Mouse (Mus musculus) stomach, postnatal 0 days (tissue): ENCODE results near the gene Sms. TPM values are rescaled to one million over a fixed set of nuclear protein-coding genes. Genes with fewer than 3 reads are reported as not detected.
A peak's percentile ranks its signal among the peaks of the same experiment; 100 is the strongest.

Experiments
- ATAC-seq: fragments of 200-750 bp; cut with Nextera tagmentation; 2 replicates; pipeline ENCODE4 v1.8.0; 2017; ENCODE audit not compliant: low FRiP score, low TSS enrichment
- DNase-seq: peaks from one replicate; pipeline ENCODE4 v3.0.0-alpha.2; 2016; ENCODE audit warnings: low spot score
- H3K27ac ChIP-seq: fragments of 300-500 bp; sonication (generic); replicated peaks from 2 replicates; pipeline ENCODE4 v1.5.1; 2014; ENCODE audit warnings: mild to moderate bottlenecking, control low read depth
- H3K27me3 ChIP-seq: fragments of 300-500 bp; sonication (generic); 2 replicates; pipeline ENCODE4 v1.6.1; 2014; ENCODE audit warnings: low read length; ENCODE audit not compliant: control insufficient read depth, insufficient read depth
- H3K36me3 ChIP-seq: fragments of 300-500 bp; sonication (generic); 2 replicates; pipeline ENCODE4 v1.6.1; 2014; ENCODE audit warnings: low read length, mixed read lengths; ENCODE audit not compliant: control insufficient read depth, insufficient read depth
- H3K4me1 ChIP-seq: fragments of 300-500 bp; sonication (generic); replicated peaks from 2 replicates; pipeline ENCODE4 v1.6.1; 2014; ENCODE audit warnings: antibody characterized with exemption; ENCODE audit not compliant: control insufficient read depth, insufficient read depth
- H3K4me2 ChIP-seq: fragments of 300-500 bp; sonication (generic); replicated peaks from 2 replicates; pipeline ENCODE4 v1.6.1; 2014; ENCODE audit warnings: low read depth, mild to moderate bottlenecking, control low read depth, moderate library complexity
- H3K4me3 ChIP-seq: fragments of 300-500 bp; sonication (generic); 2 replicates; pipeline ENCODE4 v1.5.1; 2014; ENCODE audit warnings: low read depth, low read length, control low read depth
- H3K9ac ChIP-seq: fragments of 300-500 bp; sonication (generic); 2 replicates; pipeline ENCODE4 v1.6.1; 2014; ENCODE audit warnings: mild to moderate bottlenecking, low read length, control low read depth, mixed read lengths
- H3K9me3 ChIP-seq: fragments of 300-500 bp; sonication (generic); 2 replicates; pipeline ENCODE4 v1.6.1; 2016; ENCODE audit warnings: low read length; ENCODE audit not compliant: control insufficient read depth
- CTCF ChIP-seq: IDR thresholded peaks from 2 replicates; pipeline ENCODE4 v1.5.1; 2016; ENCODE audit warnings: antibody characterized with exemption, low read depth, mild to moderate bottlenecking, moderate library complexity
- EP300 ChIP-seq: optimal IDR thresholded peaks from 2 replicates; pipeline ENCODE3; 2016; ENCODE audit warnings: antibody characterized with exemption
- WGBS: fragments of 180-500 bp; shearing (Covaris S2); extraction: QIAGEN DNeasy Blood & Tissue Kit; methylation state at CpG from one replicate; pipeline ENCODE4 v1.1.7; 2014; 5-methylcytosine and 5-hydroxymethylcytosine counted together
- polyA plus RNA-seq: library from polyadenylated mRNA; unstranded; fragments of >200 nt; fragmentation: Nextera tagmentation; extraction: Ambion mirVana; gene quantifications from 2 replicates; pipeline ENCODE4 v1.2.1, GENCODE M21; 2015

Gene Sms
- polyA plus RNA-seq, 1 experiment from 2014 or later, result 30.7 TPM

- peak; percentile 29 for DNase-seq
- H3K4me1 ChIP-seq, result no peaks in the 10 kb centered on the region
- TF ChIP-seq EP300, result no peak
- no peak for TF ChIP-seq CTCF
- peak overlapping the region; percentile 67; the same call in 1 of the 2 replicates for H3K27ac ChIP-seq
- WGBS, result 13% methylated on average over 29 of the region's 104 CpGs
- peak; percentile 77 for ATAC-seq
- peak overlapping the region; percentile 64 for H3K9ac ChIP-seq
- no peaks in the 10 kb centered on the region for H3K27me3 ChIP-seq
- no peaks in the 10 kb centered on the region for H3K9me3 ChIP-seq
- peak overlapping the region; percentile 62 for H3K4me2 ChIP-seq
- peak overlapping the region; percentile 54 for H3K4me3 ChIP-seq
- H3K36me3 ChIP-seq, result no peaks in the 10 kb centered on the region
Observed at GRCm38 (mm10) chrX:157491145-157491935, 747 bp downstream of the Sms start.

DNA sequence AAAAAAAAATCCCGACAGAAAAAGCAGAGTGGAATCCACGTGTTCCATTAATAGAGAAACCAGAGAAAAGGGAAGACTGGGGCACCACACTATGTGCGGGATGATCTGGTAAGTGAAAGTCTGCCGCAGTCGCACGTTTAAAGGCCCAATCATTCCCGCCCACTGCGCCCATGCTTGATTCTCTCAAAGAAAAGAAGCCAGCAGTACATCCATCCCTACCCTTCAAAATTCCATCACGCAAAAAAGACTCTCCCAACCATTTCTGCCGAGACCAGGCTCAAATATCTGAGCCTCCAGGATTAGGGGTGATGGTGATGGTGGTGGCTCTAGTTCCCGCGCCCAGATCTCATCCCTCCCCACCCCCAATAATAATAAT lies 1.3 kb downstream of the Sms start:
- Histone ChIP-seq H3K27me3 (no peaks in the 10 kb centered on the region), H3K27ac (no peak overlapping the region), H3K36me3 (no peaks in the 10 kb centered on the region), H3K4me3 (peak overlapping the region; percentile 54), H3K9me3 (no peaks in the 10 kb centered on the region), H3K4me2 (peak overlapping the region; percentile 62), H3K9ac (peak overlapping the region; percentile 64; the same call in 1 of the 2 replicates), H3K4me1 (no peaks in the 10 kb centered on the region)
- no peak for ATAC-seq
- 11% methylated on average over 12 of the region's 12 CpGs for WGBS
- no peak for DNase-seq
- TF ChIP-seq CTCF, result no peak
- TF ChIP-seq EP300, result no peak

DNA sequence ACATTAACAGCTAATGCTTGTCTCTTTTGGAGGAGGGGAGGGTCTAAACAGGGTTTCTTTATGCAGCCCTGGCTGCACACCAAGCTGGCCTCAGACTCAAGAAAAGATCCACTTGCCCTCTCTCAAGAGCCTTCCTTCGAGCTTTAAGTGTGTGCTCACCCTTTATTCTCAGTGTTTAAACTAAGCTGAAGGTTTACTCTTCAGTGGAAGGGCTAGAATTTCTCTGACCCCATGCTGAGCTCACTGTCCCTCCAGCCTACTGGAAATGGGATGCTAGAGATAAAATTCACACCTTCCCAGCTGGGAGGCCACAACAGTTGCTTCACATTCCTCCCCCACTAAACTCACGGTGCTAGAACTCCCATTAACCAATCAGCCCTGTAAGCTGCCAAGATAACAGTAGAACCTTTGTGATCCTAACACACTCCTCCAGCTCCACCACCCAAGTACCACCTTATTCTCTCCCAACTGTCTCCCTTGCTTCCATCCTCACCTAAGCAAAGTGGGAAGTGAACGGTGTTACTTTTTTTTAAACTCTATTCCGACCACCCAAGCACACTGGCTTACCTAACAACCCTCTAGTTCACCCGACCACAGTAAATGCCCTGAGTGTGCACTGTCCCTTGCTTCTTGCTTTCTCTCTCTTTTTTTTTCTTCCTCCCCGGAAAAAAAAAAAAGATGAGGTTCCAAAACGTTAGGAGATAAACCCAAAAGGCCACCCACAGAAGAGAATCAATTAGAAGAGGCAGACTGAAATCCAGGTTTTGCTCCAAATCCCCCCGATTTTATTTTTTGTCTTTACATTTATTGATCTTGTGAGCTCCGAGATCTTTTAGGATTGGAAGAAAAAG lies 2.0 kb downstream of the Sms start:
- Histone ChIP-seq H3K4me3 (peak overlapping the region; percentile 54), H3K9me3 (no peaks in the 10 kb centered on the region), H3K4me1 (no peaks in the 10 kb centered on the region), H3K4me2 (peak overlapping the region; percentile 62), H3K27ac (no peak overlapping the region), H3K36me3 (no peaks in the 10 kb centered on the region), H3K27me3 (no peaks in the 10 kb centered on the region), H3K9ac (no peak overlapping the region)
- TF ChIP-seq EP300 (no peak), CTCF (no peak)
- no peak for ATAC-seq
- DNase-seq, result no peak
- 27% methylated on average over 9 of the region's 9 CpGs for WGBS

- H3K4me2 ChIP-seq, result no peak overlapping the region
- no peaks in the 10 kb centered on the region for H3K4me1 ChIP-seq
- H3K36me3 ChIP-seq, result no peaks in the 10 kb centered on the region
- no peak overlapping the region for H3K4me3 ChIP-seq
- H3K9ac ChIP-seq, result no peak overlapping the region
- no peak overlapping the region for H3K27ac ChIP-seq
- no peak for ATAC-seq
- DNase-seq, result no peak
- no peaks in the 10 kb centered on the region for H3K9me3 ChIP-seq
- H3K27me3 ChIP-seq, result no peaks in the 10 kb centered on the region
- 70% methylated on average over 3 of the region's 3 CpGs for WGBS
- TF ChIP-seq EP300 (no peak), CTCF (no peak)
Observed at GRCm38 (mm10) chrX:157488831-157489230, 3.3 kb downstream of the Sms start.

DNA sequence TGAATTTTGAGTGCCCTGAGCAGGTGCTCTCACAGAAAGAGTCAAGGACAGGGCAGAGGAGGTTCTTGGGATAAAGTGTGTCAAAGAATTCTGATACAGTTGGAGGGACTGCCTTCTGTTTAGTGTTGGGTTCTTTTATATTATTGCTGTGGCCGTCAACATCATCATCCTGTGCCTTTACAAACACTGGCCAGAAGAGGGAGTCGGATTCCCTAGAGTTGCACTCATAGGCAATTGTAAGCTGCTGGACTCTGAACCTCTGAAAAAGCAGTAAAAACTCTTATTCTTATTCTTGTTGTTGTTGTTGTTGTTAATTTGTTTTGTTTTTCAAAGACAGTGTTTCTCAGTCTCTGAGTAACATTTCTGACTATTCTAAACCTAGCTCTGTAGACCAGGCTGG lies 5.3 kb downstream of the Sms start:
- Histone ChIP-seq H3K36me3 (no peaks in the 10 kb centered on the region), H3K4me2 (no peak overlapping the region), H3K9ac (no peak overlapping the region), H3K4me1 (no peaks in the 10 kb centered on the region), H3K27me3 (no peaks in the 10 kb centered on the region), H3K4me3 (no peak overlapping the region), H3K27ac (no peak overlapping the region), H3K9me3 (no peaks in the 10 kb centered on the region)
- TF ChIP-seq EP300, result no peak
- peak; percentile 70 for TF ChIP-seq CTCF
- WGBS, result 44% methylated on average over 2 of the region's 2 CpGs
- ATAC-seq (no peak), DNase-seq (peak; percentile 13)

DNA sequence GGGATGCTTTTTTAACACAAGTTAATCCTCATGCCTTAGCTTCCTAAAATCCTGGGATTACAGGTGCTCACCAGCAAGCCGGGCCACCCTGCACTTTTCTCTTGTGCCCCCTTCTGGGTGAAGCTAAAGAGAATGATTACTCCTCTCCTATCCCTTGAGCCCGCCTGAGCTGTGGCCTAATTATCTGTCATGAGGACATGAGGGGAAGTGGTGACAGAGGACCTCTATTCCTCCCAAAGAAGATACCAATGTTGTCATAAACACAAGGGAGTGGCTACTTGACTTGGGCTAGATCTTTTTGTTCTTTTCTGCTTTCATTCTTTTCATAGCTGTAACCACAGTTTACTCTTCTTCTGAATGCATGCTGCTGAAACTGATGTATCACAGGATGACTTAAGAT lies 9.2 kb downstream of the Sms start:
- Histone ChIP-seq H3K4me3 (no peak overlapping the region), H3K27me3 (no peaks in the 10 kb centered on the region), H3K4me2 (no peak overlapping the region), H3K27ac (no peak overlapping the region), H3K9me3 (no peaks in the 10 kb centered on the region), H3K9ac (no peak overlapping the region), H3K36me3 (no peaks in the 10 kb centered on the region), H3K4me1 (no peaks in the 10 kb centered on the region)
- 77% methylated on average over 2 of the region's 2 CpGs for whole genome bisulfite sequencing
- ATAC-seq (no peak), DNase-seq (no peak)
- no peak for TF ChIP-seq EP300
